Mouse (Mus musculus): ENCODE data around the gene Ptges2.

GRCm38 (mm10) chr2:32426141-32426540, 30.4 kb downstream of the Ptges2 start:
- TF ChIP-seq CTCF (IDR thresholded peaks at IDR 0.05; ENCODE audit: control insufficient read depth, insufficient read depth, insufficient replicate concordance, low read depth, low read length) (no peak), POLR2A (IDR thresholded peaks at IDR 0.05; ENCODE audit: control insufficient read depth, low read depth, low read length) (no peak)

All from testis, adult 2 months (tissue).